Mouse (Mus musculus) stomach, adult 2 months (tissue): Measurements from ENCODE around the gene Aifm2. TPM values are rescaled to one million over a fixed set of nuclear protein-coding genes. Genes with fewer than 3 reads are reported as not detected.

Source experiments
- polyA plus RNA-seq: library from polyadenylated mRNA; depleted of rRNA; stranded (reverse); fragments of >200 nt; gene quantifications from 2 replicates; pipeline ENCODE4 v1.2.3, GENCODE M21; 2012; rRNA removed

The Aifm2 gene
- 3.3 and 4.0 TPM in 2 replicates for polyA plus RNA-seq

GRCm38 (mm10) chr10:61714771-61715461 lies at the start of gene Aifm2:
Aifm2 (plus strand) TSS chr10:61715263.

GRCm38 (mm10) chr10:61680015-61680913 lies 34.8 kb upstream of the Aifm2 start, which contains the start of gene Sar1a:
Sar1a (plus strand) TSS chr10:61680299.

DNA sequence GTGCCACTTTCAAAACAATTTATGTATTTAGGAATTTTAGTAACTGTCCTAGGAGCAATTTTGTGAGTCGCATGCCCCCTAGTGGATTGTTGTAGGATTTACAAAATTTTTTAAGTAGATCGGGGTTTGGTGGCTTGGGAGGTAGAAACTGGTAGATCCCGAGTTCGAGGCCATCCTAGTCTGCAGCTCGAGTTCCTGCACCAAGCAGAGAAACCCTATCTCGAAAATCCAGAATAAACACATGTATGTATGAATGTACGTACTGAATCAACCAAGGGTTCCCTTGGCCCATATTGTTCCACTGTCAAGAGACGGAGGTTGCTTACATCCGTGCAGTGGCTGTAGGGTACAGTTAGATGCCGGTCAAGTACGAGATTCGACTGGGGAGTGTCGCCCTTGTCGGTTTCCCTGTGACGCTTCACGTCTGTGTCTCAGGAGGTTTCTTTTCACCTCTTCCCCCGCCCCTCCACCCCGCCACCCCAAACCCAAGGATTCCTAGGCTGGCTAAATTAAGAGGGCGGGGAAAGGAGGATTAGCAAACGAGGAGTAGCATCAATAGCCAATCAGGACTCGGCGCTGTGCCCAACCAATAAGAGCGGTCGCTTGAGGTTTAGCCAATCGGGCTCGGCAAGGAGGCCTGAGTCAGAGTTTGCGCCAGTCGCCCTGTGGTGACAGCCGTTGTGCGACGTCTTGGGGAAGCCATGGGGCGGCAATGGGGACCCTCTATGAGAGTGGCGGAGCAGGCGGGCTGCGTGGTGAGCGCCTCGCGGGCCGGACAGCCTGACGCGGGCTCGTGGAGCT lies 20.0 kb upstream of the Aifm2 start, which contains the start of gene Tysnd1:
Gene Tysnd1, plus strand, starts transcription at position 645 of the 801 bp plus-strand sequence.

DNA sequence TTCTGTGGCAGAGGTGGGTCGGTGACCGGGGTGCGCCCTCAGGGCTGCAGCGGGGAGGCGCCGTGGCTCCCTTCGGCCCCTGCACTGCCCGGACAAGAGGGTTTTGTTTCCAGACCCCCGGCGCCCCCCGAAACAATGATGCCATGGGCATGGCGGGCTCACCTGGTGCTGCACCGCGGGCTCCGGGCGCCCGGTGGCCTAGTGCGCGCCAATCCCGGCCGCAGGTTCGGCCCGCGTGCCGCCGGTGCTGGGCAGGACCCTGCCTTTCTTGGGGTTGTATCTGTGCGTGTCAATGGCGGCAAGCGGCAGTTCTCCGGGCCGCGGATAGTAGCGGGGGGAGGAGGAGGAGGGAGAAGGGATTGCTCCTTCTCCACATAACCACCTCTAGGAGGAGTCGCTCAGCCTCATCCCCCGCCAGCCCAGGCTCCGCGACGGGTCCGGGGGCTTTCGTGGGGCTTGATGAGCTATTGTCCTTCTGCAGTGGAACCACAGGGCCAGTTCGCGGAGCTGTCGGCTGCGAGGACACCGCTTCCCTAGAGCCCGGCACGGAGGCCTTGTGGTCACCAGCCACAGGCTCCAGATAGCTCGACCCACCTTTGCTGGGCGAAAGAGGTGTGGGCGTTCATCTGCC lies 68.7 kb downstream of the Aifm2 start, which contains the start of gene H2afy2:
Gene H2afy2, minus strand, starts transcription at position 527 of the 631 bp plus-strand sequence.

Other genes starting within 250 kb of the Aifm2 start
- gene Lrrc20, start 239.5 kb upstream of the Aifm2 start, polyA plus RNA-seq = 8.6 and 10.9 TPM in 2 replicates
- 0.12 and 0.34 TPM in 2 replicates for gene Npffr1, start 119.8 kb upstream of the Aifm2 start, polyA plus RNA-seq
- 20.8 and 30.7 TPM in 2 replicates for gene Ppa1, start 66.7 kb upstream of the Aifm2 start, polyA plus RNA-seq
- 23.7 and 26.2 TPM in 2 replicates for gene Sar1a, start 35.0 kb upstream of the Aifm2 start, polyA plus RNA-seq
- gene Tysnd1, start 19.7 kb upstream of the Aifm2 start, polyA plus RNA-seq = 32.8 and 52.8 TPM in 2 replicates
- gene H2afy2, start 68.9 kb downstream of the Aifm2 start, polyA plus RNA-seq = 1.1 and 1.6 TPM in 2 replicates